Mouse (Mus musculus): ENCODE data around the gene Prr29. TPM values are rescaled to one million over a fixed set of nuclear protein-coding genes. Genes with fewer than 3 reads are reported as not detected.

Prr29 gene
- total and polyA plus RNA-seq, 3 experiments, result 0.61 TPM; not detected in 2

DNA sequence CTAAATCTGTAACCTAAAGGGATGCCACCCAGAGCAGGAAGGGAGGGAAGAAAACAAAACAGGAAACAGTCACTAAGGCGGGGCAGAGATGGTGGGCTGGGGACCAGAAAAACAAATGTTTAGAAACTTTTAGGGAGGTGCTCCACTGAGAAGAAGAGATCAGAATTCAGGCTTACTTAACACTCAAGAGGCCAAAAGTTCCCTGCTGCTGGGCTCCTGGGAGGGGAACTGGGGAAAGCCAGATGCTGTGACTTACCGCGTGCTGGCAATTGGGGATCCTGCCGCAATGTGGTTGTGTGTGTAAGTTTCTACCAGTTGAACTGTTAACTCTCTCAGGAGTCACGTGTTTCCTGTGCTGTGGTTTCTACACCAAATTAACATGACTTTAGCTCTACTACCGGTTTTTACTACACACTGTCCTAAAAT lies 22.5 kb downstream of the Prr29 start, which contains the start of gene Icam2 (continued):
- TF ChIP-seq HCFC1 (IDR thresholded peaks at IDR 0.05; ENCODE audit: low read depth, low read length) (no peak), TCF12 (IDR thresholded peaks at IDR 0.05; ENCODE audit: low read depth, low read length) (peak; percentile 33; the same call in 1 of the 2 replicates), CHD2 (IDR thresholded peaks at IDR 0.05; ENCODE audit: low read length) (no peak), GATA1 (IDR thresholded peaks at IDR 0.05; ENCODE audit: low read depth, low read length) (peak; percentile 12; the same call in 1 of the 2 replicates), POLR2AphosphoS5 (IDR thresholded peaks at IDR 0.05; ENCODE audit: borderline replicate concordance, low read depth, low read length) (no peak)

DNA sequence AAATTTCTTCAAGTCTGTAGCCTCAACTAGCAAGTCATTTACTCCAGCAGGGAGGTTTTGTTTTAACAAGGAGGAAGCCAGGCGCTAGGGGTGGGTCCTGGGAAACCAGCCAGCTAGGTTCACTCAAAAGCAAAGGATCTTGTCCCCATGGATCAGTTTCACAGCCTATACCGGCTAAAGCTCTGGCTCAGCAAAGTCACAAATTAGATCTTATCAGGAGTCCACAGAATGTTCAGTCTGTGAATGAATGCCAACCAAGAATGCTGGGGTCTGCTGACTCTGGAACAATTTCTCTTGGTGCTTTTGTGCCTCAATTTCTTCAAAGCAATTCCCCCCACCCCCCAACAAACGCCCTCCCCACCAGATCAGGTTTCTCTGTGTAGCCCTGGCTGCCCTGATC lies 24.3 kb downstream of the Prr29 start:
- H3K9ac ChIP-seq (ENCODE audit: control insufficient read depth, low read depth, low read length, poor library complexity, severe bottlenecking), result no peak overlapping the region
- H3K36me3 ChIP-seq (ENCODE audit: control insufficient read depth in 1 of 2, insufficient read depth in 2 of 2, low read length in 2 of 2), result peaks cover 0 to 33% of the 10 kb centered on the region in 2 experiments; a peak in 2 of 4 replicates
- DNase-seq (ENCODE audit: low read depth, low spot score), result peak; percentile 72
- H3K4me1 ChIP-seq (ENCODE audit: control insufficient read depth in 1 of 2, insufficient read depth in 2 of 2, low read length in 2 of 2), result peaks cover 16 to 29% of the 10 kb centered on the region in 2 experiments
- peaks cover 3% of the 10 kb centered on the region for H3K79me2 ChIP-seq (ENCODE audit: control insufficient read depth, insufficient read depth, low read length, poor library complexity)
- no peak overlapping the region for H3K4me3 ChIP-seq (ENCODE audit: control insufficient read depth in 1 of 2, insufficient read depth in 1 of 2, low read depth in 2 of 2, low read length in 2 of 2)
- no peaks in the 10 kb centered on the region for H3K27me3 ChIP-seq (ENCODE audit: control insufficient read depth in 1 of 2, insufficient read depth in 2 of 2, low read length in 2 of 2)
- H3K27ac ChIP-seq (ENCODE audit: control insufficient read depth, low read depth, low read length), result peak overlapping the region; percentile 8; the same call in 1 of the 2 replicates
- TF ChIP-seq EP300 (IDR thresholded peaks at IDR 0.05; ENCODE audit: low read depth in 1 of 2, low read length in 2 of 2), result 0 out of 4 replicates have a peak, but pooled peaks of 1 of the 2 experiments have one; percentile 12
- TF ChIP-seq SIN3A (IDR thresholded peaks at IDR 0.05; ENCODE audit: low read length), result peak; percentile 16; the same call in 1 of the 2 replicates
- TF ChIP-seq GATA1 (IDR thresholded peaks at IDR 0.05; ENCODE audit: low read depth, low read length), result peak; percentile 50
- TF ChIP-seq ZNF384 (IDR thresholded peaks at IDR 0.05; ENCODE audit: low read depth, low read length), result no peak
- 0 out of 2 replicates have a peak, but pooled peaks have one; percentile 37 for TF ChIP-seq TBP (IDR thresholded peaks at IDR 0.05; ENCODE audit: low read depth, low read length)
- H3K9me3 ChIP-seq (replicated peaks; ENCODE audit: insufficient read depth, low read length), result no peaks in the 10 kb centered on the region

DNA sequence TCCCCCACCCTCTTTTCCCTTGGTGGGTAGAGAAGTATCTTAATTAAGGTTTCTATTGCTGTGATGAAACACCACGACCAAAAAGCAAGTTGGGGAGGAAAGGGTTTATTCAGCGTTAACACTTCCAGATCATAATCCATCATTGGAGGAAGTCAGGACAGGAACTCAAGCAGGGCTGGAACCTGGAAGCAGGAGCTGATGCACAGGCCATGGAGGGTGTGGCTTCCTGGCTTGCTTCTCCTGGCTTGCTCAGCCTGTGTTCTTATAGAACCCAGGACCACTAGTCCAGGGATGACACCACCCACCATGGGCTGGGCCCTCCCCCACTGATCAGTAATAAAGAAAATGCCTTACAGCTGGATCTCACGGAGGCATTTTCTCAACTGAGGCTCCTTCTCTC lies 25.5 kb downstream of the Prr29 start:
- Histone ChIP-seq H3K27ac (ENCODE audit: control insufficient read depth, low read depth, low read length) (no peak overlapping the region), H3K4me1 (ENCODE audit: control insufficient read depth in 1 of 2, insufficient read depth in 2 of 2, low read length in 2 of 2) (peaks cover 14 to 25% of the 10 kb centered on the region in 2 experiments), H3K9ac (ENCODE audit: control insufficient read depth, low read depth, low read length, poor library complexity, severe bottlenecking) (no peak overlapping the region), H3K36me3 (ENCODE audit: control insufficient read depth in 1 of 2, insufficient read depth in 2 of 2, low read length in 2 of 2) (peaks cover 0 to 30% of the 10 kb centered on the region in 2 experiments; a peak in 2 of 4 replicates), H3K27me3 (ENCODE audit: control insufficient read depth in 1 of 2, insufficient read depth in 2 of 2, low read length in 2 of 2) (no peaks in the 10 kb centered on the region), H3K4me3 (ENCODE audit: control insufficient read depth in 1 of 2, insufficient read depth in 1 of 2, low read depth in 2 of 2, low read length in 2 of 2) (no peak overlapping the region), H3K9me3 (replicated peaks; ENCODE audit: insufficient read depth, low read length) (no peaks in the 10 kb centered on the region), H3K79me2 (ENCODE audit: control insufficient read depth, insufficient read depth, low read length, poor library complexity) (peaks cover 3% of the 10 kb centered on the region; the same call in 1 of the 2 replicates)
- no peak for TF ChIP-seq SMC3 (IDR thresholded peaks at IDR 0.05; ENCODE audit: low read depth, low read length)
- TF ChIP-seq POLR2AphosphoS5 (IDR thresholded peaks at IDR 0.05; ENCODE audit: borderline replicate concordance, low read depth, low read length), result no peak
- TF ChIP-seq MAFK (IDR thresholded peaks at IDR 0.05; ENCODE audit: borderline replicate concordance, low read depth, low read length), result no peak
- TF ChIP-seq TAL1 (IDR thresholded peaks at IDR 0.05; ENCODE audit: low read length), result no peak
- TF ChIP-seq TCF12 (IDR thresholded peaks at IDR 0.05; ENCODE audit: low read depth, low read length), result no peak
- no peak for TF ChIP-seq GABPA (IDR thresholded peaks at IDR 0.05; ENCODE audit: low read depth, low read length)
- TF ChIP-seq EP300 (IDR thresholded peaks at IDR 0.05; ENCODE audit: low read depth in 1 of 2, low read length in 2 of 2), result no peak
- TF ChIP-seq ETS1 (IDR thresholded peaks at IDR 0.05; ENCODE audit: low read depth, low read length), result no peak
- TF ChIP-seq ZMIZ1 (IDR thresholded peaks at IDR 0.05; ENCODE audit: low read depth, low read length), result no peak
- TF ChIP-seq ZKSCAN1 (IDR thresholded peaks at IDR 0.05; ENCODE audit: low read depth, low read length), result no peak
- TF ChIP-seq POLR2A (IDR thresholded peaks at IDR 0.05; ENCODE audit: control insufficient read depth in 1 of 2, insufficient read depth in 1 of 2, low read depth in 1 of 2, low read length in 2 of 2, poor library complexity in 1 of 2), result no peak
- TF ChIP-seq CTCF (IDR thresholded peaks at IDR 0.05 in 2 of 3, conservative IDR thresholded peaks at IDR 0.05 in 1 of 3; ENCODE audit: control insufficient read depth in 1 of 3, insufficient read depth in 1 of 3, low read depth in 2 of 3, low read length in 3 of 3, poor library complexity in 1 of 3, severe bottlenecking in 1 of 3), result no peak
- TF ChIP-seq E2F4 (IDR thresholded peaks at IDR 0.05; ENCODE audit: borderline replicate concordance, low read depth, low read length), result no peak
- TF ChIP-seq CHD2 (IDR thresholded peaks at IDR 0.05; ENCODE audit: low read length), result no peak
- TF ChIP-seq MAX (IDR thresholded peaks at IDR 0.05; ENCODE audit: low read length), result no peak
- no peak for TF ChIP-seq MXI1 (IDR thresholded peaks at IDR 0.05; ENCODE audit: low read depth, low read length)
- no peak for TF ChIP-seq ZC3H11A (IDR thresholded peaks at IDR 0.05; ENCODE audit: low read depth, low read length)
- TF ChIP-seq MEF2A (IDR thresholded peaks at IDR 0.05; ENCODE audit: extremely low read depth, insufficient replicate concordance, low read depth, low read length, poor library complexity, severe bottlenecking), result no peak
- no peak for TF ChIP-seq MYB (IDR thresholded peaks at IDR 0.05; ENCODE audit: low read depth, low read length)
- DNase-seq (ENCODE audit: low read depth, low spot score), result no peak

Measured in MEL (cell line).